Mouse (Mus musculus) liver, embryonic 14.5 days (tissue): ENCODE measurements at regions not wholly inside any gene's neighbourhood (a gene's known extent, or its start where the extent isn't known, plus 50 kb on each side); places are given as distances from the start of the nearest gene placed in this dataset.

Source experiments
- ATAC-seq: fragments of 200-750 bp; cut with Nextera tagmentation; 2 replicates; pipeline ENCODE4 v1.8.0; 2017; ENCODE audit warnings: moderate number of reproducible peaks, mild to moderate bottlenecking, moderate library complexity; ENCODE audit not compliant: insufficient read depth
- DNase-seq, 3 experiments: peaks; one replicate each; pipeline ENCODE4 v3.0.0-alpha.2; 2012 to 2013; ENCODE audit warnings: low read depth in 3 of 3, low spot score in 3 of 3
- H3K27ac ChIP-seq: fragments of 300-500 bp; sonication (generic); 2 replicates; pipeline ENCODE4 v1.5.1; 2014; ENCODE audit warnings: moderate library complexity, mild to moderate bottlenecking, control low read depth, inconsistent platforms
- H3K27me3 ChIP-seq: fragments of 300-500 bp; sonication (generic); 2 replicates; pipeline ENCODE4 v1.6.1; 2014; ENCODE audit warnings: mild to moderate bottlenecking, low read length, moderate library complexity; ENCODE audit not compliant: control insufficient read depth, insufficient read depth
- H3K36me3 ChIP-seq: fragments of 300-500 bp; sonication (generic); replicated peaks from 2 replicates; pipeline ENCODE4 v1.6.1; 2014; ENCODE audit warnings: low read depth; ENCODE audit not compliant: control insufficient read depth, insufficient read depth
- H3K4me1 ChIP-seq, 2 experiments: fragments of 200-500 bp in 1 of 2; fragments of 300-500 bp in 1 of 2; sonication (generic) in 1 of 2; replicated peaks; 2 replicates each; pipeline ENCODE4 v1.6.1; 2012 to 2014; ENCODE audit warnings: antibody characterized with exemption in 1 of 2, inconsistent platforms in 1 of 2, low read length in 1 of 2; ENCODE audit not compliant: control insufficient read depth in 2 of 2, insufficient read depth in 2 of 2
- H3K4me2 ChIP-seq: fragments of 300-500 bp; sonication (generic); 2 replicates; pipeline ENCODE4 v1.6.1; 2014; ENCODE audit warnings: low read depth, mild to moderate bottlenecking, control low read depth, moderate library complexity
- H3K4me3 ChIP-seq, 2 experiments: fragments of 200-500 bp in 1 of 2; fragments of 300-500 bp in 1 of 2; sonication (generic) in 1 of 2; 2 replicates each; pipeline ENCODE4 v1.5.1; 2012 to 2014; ENCODE audit warnings: low read depth in 2 of 2, low read length in 2 of 2, mild to moderate bottlenecking in 2 of 2, control low read depth in 1 of 2, inconsistent platforms in 1 of 2, moderate library complexity in 1 of 2; ENCODE audit not compliant: insufficient read depth in 1 of 2
- H3K9ac ChIP-seq: fragments of 300-500 bp; sonication (generic); replicated peaks from 2 replicates; pipeline ENCODE4 v1.6.1; 2014; ENCODE audit warnings: mild to moderate bottlenecking, control low read depth, moderate library complexity
- H3K9me3 ChIP-seq: fragments of 300-500 bp; sonication (generic); 2 replicates; pipeline ENCODE4 v1.6.1; 2016; ENCODE audit warnings: low read length, mixed read lengths; ENCODE audit not compliant: control insufficient read depth
- CTCF ChIP-seq: IDR thresholded peaks from 2 replicates; pipeline ENCODE4 v1.5.1; 2016; ENCODE audit warnings: antibody characterized with exemption, low read depth, control low read depth
- EP300 ChIP-seq: IDR thresholded peaks from 2 replicates; pipeline ENCODE4 v1.6.1; 2016; ENCODE audit warnings: antibody characterized with exemption, low read depth
- WGBS: fragments of 180-500 bp; shearing (Covaris S2); extraction: QIAGEN DNeasy Blood & Tissue Kit; methylation state at CpG from one replicate; pipeline ENCODE4 v1.1.7; 2014; ENCODE audit not compliant: insufficient replicate concordance; 5-methylcytosine and 5-hydroxymethylcytosine counted together

- Histone ChIP-seq H3K4me3 (no peak overlapping the region), H3K27me3 (no peaks in the 10 kb centered on the region), H3K27ac (no peak overlapping the region), H3K9ac (no peak overlapping the region), H3K9me3 (no peaks in the 10 kb centered on the region), H3K4me1 (no peaks in the 10 kb centered on the region), H3K4me2 (no peak overlapping the region), H3K36me3 (no peaks in the 10 kb centered on the region)
- no peak for ATAC-seq
- TF ChIP-seq CTCF: no peak
- no peak for TF ChIP-seq EP300
- WGBS: 65% methylated on average over 1 of the region's 1 CpGs
- DNase-seq: no peak
Measured at GRCm38 (mm10) chr15:29069066-29069465, 865.5 kb downstream of the Dnah5 start.

GRCm38 (mm10) chr15:29077748-29078147, 874.2 kb downstream of the Dnah5 start:
- H3K36me3 ChIP-seq: no peaks in the 10 kb centered on the region
- ATAC-seq (no peak), DNase-seq (no peak)
- H3K4me2 ChIP-seq: no peak overlapping the region
- no peak overlapping the region for H3K27ac ChIP-seq
- no peaks in the 10 kb centered on the region for H3K27me3 ChIP-seq
- no peak overlapping the region for H3K4me3 ChIP-seq
- no peak for TF ChIP-seq CTCF
- no peak for TF ChIP-seq EP300
- no peaks in the 10 kb centered on the region for H3K4me1 ChIP-seq
- H3K9me3 ChIP-seq: no peaks in the 10 kb centered on the region
- no peak overlapping the region for H3K9ac ChIP-seq

- Histone ChIP-seq H3K9me3 (no peaks in the 10 kb centered on the region), H3K27me3 (no peaks in the 10 kb centered on the region), H3K36me3 (no peaks in the 10 kb centered on the region), H3K27ac (no peak overlapping the region), H3K9ac (no peak overlapping the region), H3K4me3 (no peak overlapping the region), H3K4me1 (no peaks in the 10 kb centered on the region), H3K4me2 (no peak overlapping the region)
- no peak for DNase-seq
- TF ChIP-seq EP300: no peak
- TF ChIP-seq CTCF: no peak
- WGBS: 55% methylated on average over 1 of the region's 1 CpGs
- ATAC-seq: no peak
Measured at GRCm38 (mm10) chr15:29104541-29104940, 901.0 kb downstream of the Dnah5 start.

- Histone ChIP-seq H3K27ac (no peak overlapping the region), H3K9ac (no peak overlapping the region), H3K36me3 (no peaks in the 10 kb centered on the region), H3K4me3 (no peak overlapping the region), H3K27me3 (no peaks in the 10 kb centered on the region), H3K4me1 (no peaks in the 10 kb centered on the region), H3K4me2 (no peak overlapping the region), H3K9me3 (no peaks in the 10 kb centered on the region)
- no peak for TF ChIP-seq EP300
- no peak for TF ChIP-seq CTCF
- WGBS: 72% methylated on average over 2 of the region's 2 CpGs
- ATAC-seq: no peak
- DNase-seq: no peak
Measured at GRCm38 (mm10) chr15:29146631-29147030, 943.1 kb downstream of the Dnah5 start.
